Comparison of ENCODE assay signal across 8 mouse cellular contexts in genomic region chr15:79741921-79742705, GRCm38 (mm10). TPM values are rescaled to one million over a fixed set of nuclear protein-coding genes. Genes with fewer than 3 reads are reported as not detected.
DNase-seq lines count a peak whose midpoint lies in the region; ATAC-seq and TF ChIP-seq lines count a peak whose summit lies in the region.

TSS of gene Sun2 (minus strand) at chr15:79742536.

- DNase-seq in gastrocnemius, postnatal 10 days: peak; percentile 93
- DNase-seq in left cerebral cortex, postnatal 10 days (ENCODE audit: extremely low spot score in 1 of 2, low spot score in 2 of 2): peak; percentile 87 to 96
- peak; percentile 91 for DNase-seq in right cerebral cortex, postnatal 25 days
- peak; percentile 86 to 93 for DNase-seq in urinary bladder, postnatal 4 days (ENCODE audit: low spot score in 2 of 2)

- intact Hi-C loops in left cerebral cortex, postnatal 10 days (cut with DNase I): no loop called here

- peak within 1 kb of the TSS; percentile 55 for H3K4me3 ChIP-seq in cortical plate, adult 2 months (ENCODE audit: insufficient read depth, low read length)

- TF ChIP-seq POLR2A in cortical plate, adult 2 months (IDR thresholded peaks at IDR 0.05; ENCODE audit: extremely low read depth, insufficient read depth, low read length): no peak

- TF ChIP-seq CTCF in cortical plate, adult 2 months (IDR thresholded peaks at IDR 0.05; ENCODE audit: extremely low read depth, insufficient read depth, low read length): no peak

- ATAC-seq in activated CD4-positive, CD25-positive, alpha-beta regulatory T cell, adult 4 months: peak; percentile 41
- peak; percentile 61 for ATAC-seq in inflammation-experienced regulatory T-cells, adult 6 months
- peak; percentile 55 for ATAC-seq in megakaryocyte-erythroid progenitor cell, adult 5-6 weeks (replicated peaks; ENCODE audit: low FRiP score, low TSS enrichment, poor library complexity, severe bottlenecking)

- H3K4me1 ChIP-seq in cortical plate, adult 2 months (ENCODE audit: control insufficient read depth, insufficient read depth, low read length): peaks cover 5% of the 10 kb centered on the region

- H3K27ac ChIP-seq in cortical plate, adult 2 months (ENCODE audit: insufficient read depth, low read length): peak within 1 kb of the TSS; percentile 91

RNA-seq across cellular contexts. Expression of gene Sun2, which starts in this region (rescaled TPM):
- polyA plus RNA-seq in activated CD4-positive, CD25-positive, alpha-beta regulatory T cell, adult 4 months (2017; shearing (Covaris generic)): 10 to 100 TPM; 12.7 to 14.3 TPM
- polyA plus RNA-seq in cortical plate, adult 2 months (2012; rRNA removed): 29.7 and 32.0 TPM in 2 replicates
- 10 to 100 TPM; 61.3 to 65.9 TPM for total RNA-seq in gastrocnemius, postnatal 10 days (2021)
- polyA plus RNA-seq in inflammation-experienced regulatory T-cells, adult 6 months (2017; shearing (Covaris generic)): 10 to 100 TPM; 10.5 to 15.4 (median 12.4) TPM
- total RNA-seq in left cerebral cortex, postnatal 10 days (2021): 10 to 100 TPM; 14.9 to 20.2 TPM
- total RNA-seq in megakaryocyte-erythroid progenitor cell, adult 5-6 weeks (2014; fragmentation: Nextera tagmentation): 9.9 and 11.8 TPM in 2 replicates
- total RNA-seq in megakaryocyte-erythroid progenitor cell, adult 5-6 weeks (2017): 13.9 and 15.2 TPM in 2 replicates

Comparison
In these comparisons a context has a peak if more than half of its experiments do, and no peak if none do; other contexts are left out.
1. Peak in every context shown above with its lines: DNase-seq, ATAC-seq, H3K4me3 ChIP-seq and H3K27ac ChIP-seq.